Mouse (Mus musculus): Measurements from ENCODE around the gene Sun3.

GRCm38 (mm10) chr11:9048703-9049060 is at the start of gene Sun3:
- TF ChIP-seq CTCF (IDR thresholded peaks at IDR 0.05; ENCODE audit: insufficient read depth, low read length): no peak
- TF ChIP-seq POLR2A (IDR thresholded peaks at IDR 0.05; ENCODE audit: borderline replicate concordance, extremely low read depth, low read depth, low read length): no peak
